Mouse (Mus musculus): ENCODE measurements around the gene Rmnd5b. TPM values are rescaled to one million over a fixed set of nuclear protein-coding genes. Genes with fewer than 3 reads are reported as not detected.
"Not testable (repeated sequence)": the region's sequence is repeated elsewhere in the genome, so short reads cannot be mapped to it uniquely, and the experiment has no call there.

Rmnd5b gene
- polyA plus RNA-seq, 1 experiment: 17.5 TPM

DNA sequence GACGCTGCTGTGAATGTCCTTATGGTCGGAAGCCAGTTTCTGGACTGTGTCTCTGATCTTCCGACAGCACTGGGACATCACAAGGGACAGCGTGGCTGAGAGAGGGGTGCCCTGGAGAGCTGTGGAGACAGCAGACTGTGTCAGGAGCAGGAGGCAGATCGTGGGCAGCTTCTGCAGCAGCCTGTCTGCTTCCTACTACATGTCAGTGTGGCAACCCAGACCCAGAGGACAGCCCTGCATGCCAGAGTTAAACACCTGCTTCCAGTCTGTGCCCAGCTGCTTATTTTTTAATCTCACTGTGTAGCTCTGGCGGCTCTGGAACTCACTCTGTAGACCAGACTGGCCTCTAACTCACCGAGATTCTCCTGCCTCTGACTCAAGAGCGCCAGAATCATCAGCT lies 7.8 kb downstream of the Rmnd5b start:
- H3K4me1 ChIP-seq (ENCODE audit: control insufficient read depth, insufficient read depth, low read length): no peaks in the 10 kb centered on the region
- H3K4me3 ChIP-seq (ENCODE audit: insufficient read depth, low read length): no peak overlapping the region
- no peak for TF ChIP-seq CTCF (IDR thresholded peaks at IDR 0.05; ENCODE audit: borderline replicate concordance, insufficient read depth, low read length)
- no peak for TF ChIP-seq POLR2A (IDR thresholded peaks at IDR 0.05; ENCODE audit: low read depth, low read length)
- no peak overlapping the region for H3K27ac ChIP-seq (ENCODE audit: insufficient read depth, low read length)

DNA sequence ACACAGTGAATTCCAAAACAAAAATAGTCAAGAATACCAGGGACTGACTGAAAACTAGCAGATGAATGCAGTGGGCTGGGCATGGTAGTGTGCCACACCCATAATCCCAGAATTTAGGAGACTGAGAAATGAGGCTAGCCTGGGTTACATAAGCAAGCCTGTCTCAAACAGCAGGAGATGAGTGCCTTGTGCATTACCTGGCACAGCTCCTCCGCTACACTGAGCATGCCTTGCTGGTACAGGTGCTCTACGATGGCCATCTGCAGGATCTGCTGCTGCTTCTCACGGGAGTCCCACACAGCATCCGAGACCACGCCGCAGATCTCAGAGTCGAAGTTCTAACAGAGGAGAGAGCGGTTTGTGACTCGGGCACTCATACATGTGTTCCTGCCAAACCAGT lies 8.3 kb downstream of the Rmnd5b start:
- H3K27ac ChIP-seq (ENCODE audit: insufficient read depth, low read length): no peak overlapping the region
- H3K4me3 ChIP-seq (ENCODE audit: insufficient read depth, low read length): no peak overlapping the region
- TF ChIP-seq CTCF (IDR thresholded peaks at IDR 0.05; ENCODE audit: borderline replicate concordance, insufficient read depth, low read length) (no peak), POLR2A (IDR thresholded peaks at IDR 0.05; ENCODE audit: low read depth, low read length) (no peak)
- no peaks in the 10 kb centered on the region for H3K4me1 ChIP-seq (ENCODE audit: control insufficient read depth, insufficient read depth, low read length)

DNA sequence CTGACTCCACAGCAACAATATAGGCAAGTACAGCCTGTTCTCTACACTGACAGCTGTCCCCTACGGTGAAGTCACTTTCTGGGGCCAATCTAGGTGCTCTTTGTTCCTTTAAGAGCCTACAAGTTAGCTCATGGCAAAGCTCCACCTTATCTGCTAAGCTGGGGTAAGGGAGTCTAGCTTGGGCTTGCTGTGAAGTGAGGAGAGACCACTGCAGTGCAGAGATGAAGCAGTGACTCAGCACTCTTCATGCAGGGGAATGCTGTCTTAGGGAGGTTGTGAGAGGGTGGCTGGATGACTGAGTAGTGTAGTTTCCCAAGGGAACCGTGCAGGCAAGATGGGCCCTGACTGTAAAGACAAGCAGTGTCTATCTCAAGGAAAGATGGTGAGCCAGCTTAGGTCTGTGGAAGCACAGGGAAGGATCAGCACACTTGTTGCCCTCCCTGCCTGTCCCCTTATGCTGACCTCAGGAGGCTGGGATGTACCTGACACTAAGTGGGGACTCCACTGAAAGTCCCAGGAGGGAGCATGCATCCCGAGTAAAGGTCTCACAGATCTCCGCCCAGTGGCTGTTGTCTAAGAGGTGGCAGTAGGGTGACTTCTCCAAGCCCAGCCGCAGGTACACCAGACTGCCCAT lies 10.4 kb downstream of the Rmnd5b start:
- Histone ChIP-seq H3K4me1 (ENCODE audit: control insufficient read depth, insufficient read depth, low read length) (peaks cover 8% of the 10 kb centered on the region; the same call in 1 of the 2 replicates), H3K27ac (ENCODE audit: insufficient read depth, low read length) (no peak overlapping the region), H3K4me3 (ENCODE audit: insufficient read depth, low read length) (no peak overlapping the region)
- TF ChIP-seq POLR2A (IDR thresholded peaks at IDR 0.05; ENCODE audit: low read depth, low read length) (no peak), CTCF (IDR thresholded peaks at IDR 0.05; ENCODE audit: borderline replicate concordance, insufficient read depth, low read length) (no peak)

DNA sequence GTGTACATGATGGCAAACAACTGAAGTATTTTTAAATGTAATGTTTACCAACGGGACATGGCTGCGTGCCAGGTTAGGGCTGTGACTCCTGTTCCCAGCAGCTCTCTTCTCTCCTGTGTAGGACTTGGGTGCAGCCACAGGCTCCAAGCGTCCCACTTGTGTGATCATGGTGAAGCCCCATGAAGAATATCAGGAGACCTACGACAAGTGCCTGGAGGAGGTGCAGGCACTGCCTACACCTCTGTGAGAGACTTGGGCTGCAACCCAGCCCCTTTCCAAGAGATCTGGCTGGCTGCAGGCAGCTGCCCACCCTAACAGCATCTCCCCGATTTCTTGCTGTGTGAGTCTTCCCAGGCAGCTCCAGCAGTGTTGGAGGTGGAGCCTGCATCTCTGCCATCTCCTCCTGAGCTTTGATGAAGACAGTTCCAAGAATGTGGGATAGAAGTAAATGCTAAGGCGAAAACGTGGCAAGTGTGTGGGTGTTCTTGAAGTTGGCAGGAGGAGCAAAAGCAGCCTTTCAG lies 12.7 kb downstream of the Rmnd5b start:
- no peak overlapping the region for H3K4me3 ChIP-seq (ENCODE audit: insufficient read depth, low read length)
- no peak for TF ChIP-seq CTCF (IDR thresholded peaks at IDR 0.05; ENCODE audit: borderline replicate concordance, insufficient read depth, low read length)
- no peak for TF ChIP-seq POLR2A (IDR thresholded peaks at IDR 0.05; ENCODE audit: low read depth, low read length)
- H3K4me1 ChIP-seq (ENCODE audit: control insufficient read depth, insufficient read depth, low read length): peaks cover 8% of the 10 kb centered on the region; the same call in 1 of the 2 replicates
- no peak overlapping the region for H3K27ac ChIP-seq (ENCODE audit: insufficient read depth, low read length)

DNA sequence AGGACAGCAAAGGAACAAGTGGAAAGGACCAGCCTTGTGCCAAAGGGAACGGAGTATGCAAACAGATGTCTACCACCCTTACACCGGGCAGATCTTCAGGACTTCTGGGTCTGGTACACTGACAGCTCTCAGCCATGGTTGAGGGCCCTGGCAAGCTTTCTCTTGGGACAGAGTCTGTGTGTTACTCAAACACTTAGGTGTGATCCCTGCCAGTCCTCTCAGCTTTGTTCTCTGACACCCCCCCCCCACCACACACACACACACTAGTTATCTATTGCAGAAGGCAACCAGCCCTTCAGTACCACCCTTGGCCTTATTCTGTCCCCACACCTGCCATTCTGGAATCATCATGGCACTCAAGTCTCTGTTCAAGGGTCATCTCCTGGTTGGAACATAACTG lies 13.9 kb downstream of the Rmnd5b start:
- Histone ChIP-seq H3K4me1 (ENCODE audit: control insufficient read depth, insufficient read depth, low read length) (peaks cover 8% of the 10 kb centered on the region; the same call in 1 of the 2 replicates), H3K4me3 (ENCODE audit: insufficient read depth, low read length) (no peak overlapping the region), H3K27ac (ENCODE audit: insufficient read depth, low read length) (no peak overlapping the region)
- no peak for TF ChIP-seq CTCF (IDR thresholded peaks at IDR 0.05; ENCODE audit: borderline replicate concordance, insufficient read depth, low read length)
- TF ChIP-seq POLR2A (IDR thresholded peaks at IDR 0.05; ENCODE audit: low read depth, low read length): no peak

DNA sequence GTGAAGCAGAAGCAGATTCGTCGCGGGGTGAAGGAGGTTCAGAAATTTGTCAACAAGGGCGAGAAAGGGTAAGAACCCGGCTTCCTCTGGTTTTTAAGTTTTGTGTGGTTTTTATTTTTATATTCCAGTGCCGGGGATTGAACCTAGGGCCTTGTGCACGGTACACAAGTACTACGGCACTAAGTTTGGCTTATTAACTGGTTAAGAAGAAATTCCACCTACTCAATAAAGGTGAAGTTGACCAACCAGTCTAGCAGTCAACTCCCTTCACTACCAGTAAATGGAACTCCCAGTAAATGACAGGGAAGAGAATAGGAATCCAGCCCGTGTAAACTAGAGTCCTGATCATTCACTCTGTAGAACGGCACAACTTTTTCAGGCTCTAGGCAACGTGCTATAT lies 15.6 kb downstream of the Rmnd5b start:
- H3K27ac ChIP-seq (ENCODE audit: insufficient read depth, low read length): 0 out of 2 replicates have a peak overlapping the region, but pooled peaks have one; percentile 5
- TF ChIP-seq CTCF (IDR thresholded peaks at IDR 0.05; ENCODE audit: borderline replicate concordance, insufficient read depth, low read length) (no peak), POLR2A (IDR thresholded peaks at IDR 0.05; ENCODE audit: low read depth, low read length) (no peak)
- H3K4me3 ChIP-seq (ENCODE audit: insufficient read depth, low read length): peak overlapping the region; percentile 93
- H3K4me1 ChIP-seq (ENCODE audit: control insufficient read depth, insufficient read depth, low read length): peaks cover 8% of the 10 kb centered on the region; the same call in 1 of the 2 replicates

DNA sequence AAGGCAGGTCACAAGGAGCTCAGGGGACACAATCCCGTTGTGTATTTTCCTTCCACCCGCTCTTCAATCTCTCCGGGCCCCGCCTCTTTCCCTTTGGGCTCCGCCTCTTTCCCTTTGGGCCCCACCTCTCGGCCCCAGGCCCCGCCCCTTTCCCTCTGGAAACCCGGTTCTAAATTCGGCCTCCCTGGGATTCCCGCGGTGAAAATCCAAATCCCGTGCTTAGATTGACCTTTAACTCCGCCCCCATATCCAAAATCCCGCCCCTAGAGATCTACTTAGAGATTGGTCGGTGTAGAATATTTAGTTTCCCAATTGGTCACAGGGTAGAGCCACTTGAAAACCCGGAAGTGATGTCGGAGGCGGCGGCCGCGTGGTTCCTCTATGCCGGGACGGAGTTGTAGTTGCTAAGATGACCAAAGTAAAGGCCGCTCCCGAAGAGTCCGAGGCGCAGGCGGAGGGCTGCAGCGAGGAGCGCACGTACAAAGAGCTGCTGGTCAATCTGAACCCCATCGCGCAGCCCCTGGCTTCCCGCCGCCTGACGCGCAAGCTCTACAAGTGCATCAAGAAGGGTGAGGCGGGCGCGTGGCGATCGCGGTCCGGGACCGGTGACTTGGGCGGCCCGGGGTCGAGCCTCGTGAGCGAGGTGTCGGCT lies 16.2 kb downstream of the Rmnd5b start, which contains the start of gene Nhp2:
Gene Nhp2, plus strand, starts transcription at position 327 of the 652 bp plus-strand sequence.
- TF ChIP-seq CTCF (IDR thresholded peaks at IDR 0.05; ENCODE audit: borderline replicate concordance, insufficient read depth, low read length) (no peak), POLR2A (IDR thresholded peaks at IDR 0.05; ENCODE audit: low read depth, low read length) (peak; percentile 65)

DNA sequence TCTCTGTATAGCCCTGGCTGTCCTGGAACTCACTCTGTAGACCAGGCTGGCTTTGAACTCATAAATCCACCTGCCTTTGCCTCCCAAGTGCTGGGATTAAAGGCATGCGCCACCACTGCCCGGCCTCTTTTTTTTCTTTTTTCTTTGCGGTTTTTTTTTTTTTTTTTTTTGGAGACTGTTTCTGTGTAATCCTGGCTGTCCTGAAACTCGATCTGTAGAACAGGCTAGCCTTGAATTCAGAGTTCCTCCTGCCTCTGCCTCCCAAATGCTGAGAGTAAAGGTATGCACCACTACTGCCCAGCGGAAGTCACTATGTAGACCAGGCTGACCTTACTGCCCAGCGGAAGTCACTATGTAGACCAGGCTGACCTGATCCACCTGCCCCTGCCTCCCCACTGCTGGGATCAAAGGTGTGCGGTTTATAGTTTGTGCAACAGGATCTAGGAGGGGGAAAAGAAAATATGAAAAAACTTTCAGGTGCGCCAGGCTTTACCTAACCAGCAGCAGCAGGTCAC lies 16.7 kb downstream of the Rmnd5b start:
- H3K27ac ChIP-seq (ENCODE audit: insufficient read depth, low read length): no peak overlapping the region
- TF ChIP-seq POLR2A (IDR thresholded peaks at IDR 0.05; ENCODE audit: low read depth, low read length) (no peak), CTCF (IDR thresholded peaks at IDR 0.05; ENCODE audit: borderline replicate concordance, insufficient read depth, low read length) (no peak)
- peak overlapping the region; percentile 26; the same call in 1 of the 2 replicates for H3K4me3 ChIP-seq (ENCODE audit: insufficient read depth, low read length)
- H3K4me1 ChIP-seq (ENCODE audit: control insufficient read depth, insufficient read depth, low read length): peaks cover 8% of the 10 kb centered on the region; the same call in 1 of the 2 replicates

More for the DNA sequence above, 16.2 kb downstream of the Rmnd5b start, which contains the start of gene Nhp2:
- 0 out of 2 replicates have a peak within 1 kb of the TSS, but pooled peaks have one; percentile 5 for H3K27ac ChIP-seq (ENCODE audit: insufficient read depth, low read length)
- H3K4me3 ChIP-seq (ENCODE audit: insufficient read depth, low read length): peak within 1 kb of the TSS; percentile 93
- H3K4me1 ChIP-seq (ENCODE audit: control insufficient read depth, insufficient read depth, low read length): peaks cover 8% of the 10 kb centered on the region; the same call in 1 of the 2 replicates

DNA sequence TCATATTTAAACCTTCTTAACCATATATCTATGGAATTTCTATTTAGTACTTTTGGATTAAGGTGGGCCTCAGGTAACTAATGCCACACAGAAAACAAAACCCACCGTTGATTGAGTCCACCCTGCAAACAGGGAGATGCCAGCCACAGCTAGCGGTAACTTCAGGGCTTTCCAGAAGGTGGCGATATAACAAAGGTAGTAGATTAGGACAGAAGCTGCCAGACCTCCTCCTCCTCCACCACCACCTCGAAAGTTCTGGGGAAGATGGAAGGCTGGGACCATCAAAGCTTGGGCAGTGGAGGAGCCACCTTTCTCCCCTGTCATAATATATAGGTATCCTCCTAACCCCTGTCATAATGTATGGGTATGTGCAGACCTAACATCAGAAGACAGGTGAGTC lies 18.0 kb downstream of the Rmnd5b start:
- peak; percentile 56; the same call in 1 of the 2 replicates for TF ChIP-seq CTCF (IDR thresholded peaks at IDR 0.05; ENCODE audit: borderline replicate concordance, insufficient read depth, low read length)
- no peak for TF ChIP-seq POLR2A (IDR thresholded peaks at IDR 0.05; ENCODE audit: low read depth, low read length)
- Histone ChIP-seq H3K4me3 (ENCODE audit: insufficient read depth, low read length) (no peak overlapping the region), H3K4me1 (ENCODE audit: control insufficient read depth, insufficient read depth, low read length) (peaks cover 8% of the 10 kb centered on the region; the same call in 1 of the 2 replicates), H3K27ac (ENCODE audit: insufficient read depth, low read length) (no peak overlapping the region)

DNA sequence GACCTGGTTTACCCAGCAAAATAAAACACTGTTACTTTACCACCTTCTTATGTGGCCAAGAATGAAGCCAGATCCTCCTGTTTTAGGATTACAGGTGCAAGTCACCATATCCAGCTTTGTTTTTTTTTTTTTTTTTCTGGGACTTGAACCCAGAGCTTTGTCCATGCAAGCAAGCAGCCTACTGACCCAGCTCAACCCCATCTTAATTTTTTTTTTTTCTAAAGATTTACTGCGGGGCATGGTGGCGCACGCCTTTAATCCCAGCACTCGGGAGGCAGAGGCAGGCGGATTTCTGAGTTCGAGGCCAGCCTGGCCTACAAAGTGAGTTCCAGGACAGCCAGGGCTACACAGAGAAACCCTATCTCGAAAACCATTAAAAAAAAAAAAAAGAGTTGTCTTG lies 19.6 kb downstream of the Rmnd5b start:
- not testable (repeated sequence) for H3K27ac ChIP-seq (ENCODE audit: insufficient read depth, low read length); H3K4me1 ChIP-seq (ENCODE audit: control insufficient read depth, insufficient read depth, low read length); H3K4me3 ChIP-seq (ENCODE audit: insufficient read depth, low read length)

Data from embryonic fibroblast, embryonic 13.5 days (primary cell).